Mouse (Mus musculus) frontal cortex, adult 2 months (tissue): ENCODE data around the gene Serpina3f. TPM values are rescaled to one million over a fixed set of nuclear protein-coding genes. Genes with fewer than 3 reads are reported as not detected.

Experiments
- DNase-seq, 2 experiments: peaks; one replicate each; pipeline ENCODE4 v3.0.0; 2022; ENCODE audit warnings: low spot score in 1 of 2; ENCODE audit errors: extremely low spot score in 1 of 2
- polyA plus RNA-seq: library from polyadenylated mRNA; depleted of rRNA; stranded (reverse); fragments of >200 nt; gene quantifications from 2 replicates; pipeline ENCODE4 v1.2.3, GENCODE M21; 2012; rRNA removed

Gene Serpina3f
- polyA plus RNA-seq, 1 experiment = not detected

- no peak for DNase-seq
Observed at GRCm38 (mm10) chr12:104247553-104248002, 33.2 kb downstream of the Serpina3f start.

DNA sequence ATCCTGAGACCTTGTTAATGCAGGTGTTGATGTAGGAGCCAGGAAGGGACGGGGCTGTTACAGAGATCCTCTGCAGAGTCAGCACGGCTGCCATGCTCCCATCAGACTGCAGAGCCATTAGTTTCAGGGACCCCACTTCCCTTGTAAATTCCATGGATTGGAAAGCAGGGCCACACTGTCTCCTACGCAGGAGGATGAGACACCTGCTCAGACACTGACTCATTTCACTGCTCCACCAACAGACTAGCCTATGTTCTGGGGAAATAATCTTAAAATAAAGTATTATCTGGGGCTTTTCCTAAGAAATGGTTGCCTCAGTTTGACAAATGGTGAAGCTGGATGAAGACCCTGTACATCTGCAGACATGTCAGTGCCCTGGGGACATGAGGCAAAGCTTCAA lies 33.9 kb downstream of the Serpina3f start:
- peak in 1 of 2 experiments; percentile 12 for DNase-seq

GRCm38 (mm10) chr12:104261041-104261440 lies 46.7 kb downstream of the Serpina3f start:
- DNase-seq = no peak

- no peak for DNase-seq
Observed at GRCm38 (mm10) chr12:104262863-104263262, 48.5 kb downstream of the Serpina3f start, which contains the start of gene Serpina3i. Serpina3i (plus strand) TSS chr12:104263122.

GRCm38 (mm10) chr12:104266374-104266773 lies 52.0 kb downstream of the Serpina3f start:
- DNase-seq = no peak

Other genes with a start within 250 kb of the Serpina3f start
- not detected in 2 replicates for gene Serpina11, start 224.6 kb upstream of the Serpina3f start, polyA plus RNA-seq
- gene Serpina9, start 200.8 kb upstream of the Serpina3f start, polyA plus RNA-seq = 1.5 TPM in 2 replicates
- not detected in 2 replicates for gene Serpina12, start 170.1 kb upstream of the Serpina3f start, polyA plus RNA-seq
- not detected in 2 replicates for gene Serpina5, start 113.4 kb upstream of the Serpina3f start, polyA plus RNA-seq
- gene Serpina3a, start 101.8 kb upstream of the Serpina3f start, polyA plus RNA-seq = not detected in 2 replicates
- gene Serpina3b, start 86.5 kb upstream of the Serpina3f start, polyA plus RNA-seq = not detected in 2 replicates
- gene Serpina3c, start 60.7 kb upstream of the Serpina3f start, polyA plus RNA-seq = 0.06 TPM in 1 of 2 replicates, not detected in the other
- 0.24 and 0.27 TPM in 2 replicates for gene Serpina3g, start 21.7 kb downstream of the Serpina3f start, polyA plus RNA-seq
- gene Serpina3i, start 48.6 kb downstream of the Serpina3f start, polyA plus RNA-seq = not detected in 2 replicates
- gene Serpina3j, start 100.0 kb downstream of the Serpina3f start, polyA plus RNA-seq = not detected in 2 replicates
- not detected in 2 replicates for gene Serpina3k, start 123.9 kb downstream of the Serpina3f start, polyA plus RNA-seq
- gene Serpina3m, start 123.9 kb downstream of the Serpina3f start, polyA plus RNA-seq = not detected in 2 replicates
- gene Serpina3n, start 192.2 kb downstream of the Serpina3f start, polyA plus RNA-seq = 16.9 and 20.1 TPM in 2 replicates